Mouse (Mus musculus) erythroblast, embryonic 14.5 days (primary cell): Measurements from ENCODE around the gene Dnajc25. TPM values are rescaled to one million over a fixed set of nuclear protein-coding genes. Genes with fewer than 3 reads are reported as not detected.

Experiments
- H3K27me3 ChIP-seq: 2 replicates; pipeline ENCODE4 v1.6.1; 2012; ENCODE audit warnings: inconsistent platforms; ENCODE audit not compliant: control insufficient read depth
- H3K36me3 ChIP-seq: 2 replicates; pipeline ENCODE4 v1.6.1; 2012; ENCODE audit warnings: mild to moderate bottlenecking, inconsistent platforms; ENCODE audit not compliant: control insufficient read depth
- H3K4me1 ChIP-seq: 2 replicates; pipeline ENCODE4 v1.6.1; 2012; ENCODE audit warnings: inconsistent platforms; ENCODE audit not compliant: control insufficient read depth
- H3K4me3 ChIP-seq: replicated peaks from 2 replicates; pipeline ENCODE3; 2012; ENCODE audit warnings: moderate library complexity, mild to moderate bottlenecking, inconsistent platforms
- H3K9me3 ChIP-seq: 2 replicates; pipeline ENCODE4 v1.6.1; 2012; ENCODE audit warnings: low read length, inconsistent platforms, mixed read lengths; ENCODE audit not compliant: control insufficient read depth
- GATA1 ChIP-seq: IDR thresholded peaks from 2 replicates; pipeline ENCODE4 v1.6.1; 2012; ENCODE audit warnings: low read length, inconsistent platforms, mixed read lengths
- TAL1 ChIP-seq: IDR thresholded peaks from 3 replicates; pipeline ENCODE4 v1.6.1; 2012; ENCODE audit warnings: low read length, inconsistent platforms, mixed read lengths
- polyA plus RNA-seq: library from polyadenylated mRNA; stranded (reverse); fragments of >175 nt; gene quantifications from 2 replicates; pipeline ENCODE4 v1.2.3, GENCODE M21; 2012

Gene Dnajc25
- polyA plus RNA-seq, 1 experiment = 0.32 TPM

DNA sequence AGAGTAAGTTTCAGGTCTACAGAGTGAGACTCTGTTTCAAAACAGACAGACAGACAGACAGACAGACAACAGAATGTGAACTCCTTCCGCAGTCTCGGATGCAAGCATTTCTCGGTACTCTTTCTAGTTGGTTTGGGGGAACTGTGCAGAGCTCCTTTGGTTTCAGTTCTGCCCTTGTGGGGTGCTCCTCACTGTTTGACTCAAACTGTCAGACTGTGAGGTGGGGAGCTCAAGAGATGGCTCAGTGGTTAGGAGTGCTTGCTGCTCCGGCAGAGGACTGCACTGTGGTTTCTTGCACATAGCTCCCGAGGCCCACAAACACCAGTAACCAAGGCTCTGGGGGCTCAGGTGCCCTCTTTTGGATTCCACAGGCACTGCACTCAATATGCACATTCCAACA, 48.2 kb downstream of the Dnajc25 start:
- H3K36me3 ChIP-seq = peaks cover 5% of the 10 kb centered on the region
- H3K9me3 ChIP-seq = no peaks in the 10 kb centered on the region
- no peaks in the 10 kb centered on the region for H3K4me1 ChIP-seq
- no peak overlapping the region for H3K4me3 ChIP-seq
- TF ChIP-seq TAL1 (no peak), GATA1 (no peak)
- H3K27me3 ChIP-seq = no peaks in the 10 kb centered on the region

DNA sequence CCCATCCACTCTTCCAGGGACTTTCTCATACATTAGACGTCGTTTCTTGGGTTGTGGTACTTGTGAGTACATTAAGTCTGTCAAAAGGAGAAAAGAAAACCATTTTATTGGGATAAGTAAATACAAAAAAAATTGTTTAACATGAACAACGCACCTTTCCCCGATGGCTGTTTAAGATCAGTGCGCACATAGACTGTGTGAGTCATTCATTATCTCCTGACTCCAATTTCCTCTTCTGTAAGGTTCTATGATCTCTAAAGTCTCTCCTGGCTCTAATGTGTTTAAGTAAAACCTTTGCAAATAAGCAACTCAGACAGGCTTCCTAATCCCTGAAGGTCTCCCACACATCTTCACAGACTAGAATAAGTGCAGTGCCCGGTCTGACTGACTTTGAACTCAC, 49.0 kb downstream of the Dnajc25 start:
- H3K36me3 ChIP-seq = peaks cover 5% of the 10 kb centered on the region
- no peaks in the 10 kb centered on the region for H3K27me3 ChIP-seq
- TF ChIP-seq TAL1 (no peak), GATA1 (no peak)
- no peaks in the 10 kb centered on the region for H3K9me3 ChIP-seq
- no peaks in the 10 kb centered on the region for H3K4me1 ChIP-seq
- H3K4me3 ChIP-seq = no peak overlapping the region

DNA sequence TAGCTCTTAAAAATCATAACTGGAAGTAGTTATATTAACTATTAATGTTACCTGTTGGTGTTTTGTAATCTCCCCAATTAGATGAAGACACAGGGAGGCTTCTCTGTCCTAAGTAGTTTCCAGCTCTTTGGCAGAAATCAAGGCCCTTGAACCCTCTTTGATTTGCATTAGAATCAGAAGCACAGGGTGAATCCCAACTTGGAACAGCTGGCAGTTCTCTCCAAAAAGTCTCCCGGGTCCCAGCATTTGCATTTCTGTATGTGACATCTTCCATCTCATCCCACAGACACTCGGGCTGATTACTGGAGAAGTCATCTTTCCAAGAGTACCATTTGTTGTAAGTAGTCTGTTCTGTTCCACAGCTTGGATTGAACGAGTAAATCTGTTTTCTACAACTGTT, 52.4 kb downstream of the Dnajc25 start:
- no peak for TF ChIP-seq TAL1
- TF ChIP-seq GATA1 = no peak
- no peaks in the 10 kb centered on the region for H3K9me3 ChIP-seq
- no peaks in the 10 kb centered on the region for H3K27me3 ChIP-seq
- no peak overlapping the region for H3K4me3 ChIP-seq
- H3K36me3 ChIP-seq = no peaks in the 10 kb centered on the region
- peaks cover 2% of the 10 kb centered on the region for H3K4me1 ChIP-seq

DNA sequence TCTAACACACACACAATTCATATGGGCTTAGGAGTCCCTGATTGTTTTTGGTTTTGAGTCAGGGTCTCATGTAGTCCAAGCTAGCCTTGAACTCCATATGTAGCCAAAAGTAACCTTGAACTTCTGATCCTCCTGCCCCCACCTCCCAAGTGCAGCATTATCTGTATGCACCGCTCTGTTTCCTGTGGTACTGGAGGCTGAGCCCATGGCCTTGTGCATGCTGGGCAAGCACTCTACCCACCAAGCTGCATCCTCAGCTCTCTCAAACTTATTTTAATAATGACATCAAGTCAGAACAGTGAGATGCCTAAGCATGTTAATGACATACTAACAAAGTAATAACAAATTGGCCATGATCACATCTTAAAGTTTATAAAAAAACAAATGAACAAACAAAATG, 56.2 kb downstream of the Dnajc25 start:
- TF ChIP-seq GATA1 (no peak), TAL1 (no peak)
- H3K36me3 ChIP-seq = no peaks in the 10 kb centered on the region
- H3K9me3 ChIP-seq = no peaks in the 10 kb centered on the region
- H3K4me3 ChIP-seq = no peak overlapping the region
- no peaks in the 10 kb centered on the region for H3K27me3 ChIP-seq
- peaks cover 2% of the 10 kb centered on the region for H3K4me1 ChIP-seq

DNA sequence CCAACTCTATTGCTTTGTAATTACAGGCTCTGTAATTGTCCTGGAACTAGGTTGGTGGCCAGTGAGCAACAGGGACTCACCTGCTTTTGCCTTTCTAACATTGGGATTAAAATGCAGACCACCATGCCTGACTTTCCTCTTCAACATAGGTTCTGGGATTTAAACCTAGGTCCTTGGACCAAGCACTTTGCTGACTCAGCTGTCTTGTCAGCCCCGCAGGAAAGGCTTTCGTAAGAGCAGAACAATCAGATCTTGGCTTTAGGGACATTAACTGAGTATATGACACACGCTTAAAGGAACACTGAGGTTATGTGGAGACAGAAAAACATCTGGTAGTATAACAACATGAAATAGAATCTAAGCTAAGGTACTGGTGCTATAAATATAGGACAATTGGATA, 63.1 kb downstream of the Dnajc25 start:
- no peaks in the 10 kb centered on the region for H3K27me3 ChIP-seq
- no peak overlapping the region for H3K4me3 ChIP-seq
- no peaks in the 10 kb centered on the region for H3K9me3 ChIP-seq
- no peaks in the 10 kb centered on the region for H3K4me1 ChIP-seq
- no peaks in the 10 kb centered on the region for H3K36me3 ChIP-seq
- TF ChIP-seq TAL1 (no peak), GATA1 (no peak)

DNA sequence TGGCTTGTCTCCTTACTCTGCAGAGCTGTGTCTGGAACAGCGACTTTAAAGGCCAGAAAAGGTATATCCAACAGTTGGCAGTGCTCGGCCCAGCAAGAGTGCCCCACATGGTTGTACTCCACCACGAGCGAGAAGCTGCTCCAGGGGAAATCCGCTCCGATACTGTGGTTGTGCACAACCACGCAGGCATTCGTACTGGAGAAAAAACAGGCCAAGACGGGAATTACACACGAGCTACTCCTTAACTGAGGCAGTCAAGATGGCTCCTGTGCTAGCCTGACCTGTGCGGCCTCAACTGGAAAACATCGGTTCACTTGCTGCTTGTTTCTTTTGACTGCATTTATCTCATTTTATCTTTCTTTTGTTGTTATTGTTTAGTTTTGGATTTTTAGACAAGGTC, 67.7 kb downstream of the Dnajc25 start:
- TF ChIP-seq TAL1 = no peak
- no peak for TF ChIP-seq GATA1

DNA sequence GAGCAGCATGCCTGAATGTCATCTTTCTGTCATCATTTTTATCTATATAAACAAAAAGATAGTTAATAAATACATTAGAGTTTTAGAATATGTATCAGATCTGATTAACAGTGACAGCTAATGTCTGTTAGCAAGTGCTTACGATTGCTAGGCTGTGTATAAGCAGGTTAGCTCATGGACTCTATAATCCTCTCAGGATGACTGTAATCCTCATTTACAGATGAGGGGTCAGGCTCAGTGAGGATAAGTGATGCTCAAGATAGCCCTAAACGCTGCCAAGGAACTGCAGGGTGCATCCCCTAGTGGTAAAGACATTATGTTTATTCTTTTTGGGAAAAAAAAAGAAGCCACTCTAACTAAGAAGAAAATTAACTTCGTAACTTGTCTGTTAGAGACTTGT, 74.4 kb downstream of the Dnajc25 start:
- H3K4me1 ChIP-seq = no peaks in the 10 kb centered on the region
- H3K36me3 ChIP-seq = no peaks in the 10 kb centered on the region
- no peaks in the 10 kb centered on the region for H3K9me3 ChIP-seq
- no peak overlapping the region for H3K4me3 ChIP-seq
- TF ChIP-seq TAL1 (no peak), GATA1 (no peak)
- no peaks in the 10 kb centered on the region for H3K27me3 ChIP-seq

More for the DNA sequence above, 67.7 kb downstream of the Dnajc25 start:
- Histone ChIP-seq H3K36me3 (no peaks in the 10 kb centered on the region), H3K4me3 (no peak overlapping the region), H3K4me1 (no peaks in the 10 kb centered on the region), H3K9me3 (no peaks in the 10 kb centered on the region), H3K27me3 (no peaks in the 10 kb centered on the region)

Other genes with a start within 250 kb of the Dnajc25 start
- gene Olfr267, start 207.3 kb upstream of the Dnajc25 start, polyA plus RNA-seq = 0.01 TPM in 1 of 2 replicates, not detected in the other
- gene Ecpas, start 82.3 kb upstream of the Dnajc25 start, polyA plus RNA-seq = 0.18 and 0.51 TPM in 2 replicates
- not detected in 2 replicates for gene Zkscan16, start 51.4 kb upstream of the Dnajc25 start, polyA plus RNA-seq
- 0.04 and 0.10 TPM in 2 replicates for gene Ptgr1, start 7.9 kb upstream of the Dnajc25 start, polyA plus RNA-seq
- gene Gm20503, start 8.1 kb downstream of the Dnajc25 start, polyA plus RNA-seq = 0.41 TPM in 1 of 2 replicates, not detected in the other
- gene Gng10, start 40.0 kb downstream of the Dnajc25 start, polyA plus RNA-seq = 0.38 and 0.59 TPM in 2 replicates
- gene AI481877, start 143.9 kb downstream of the Dnajc25 start, polyA plus RNA-seq = not detected in 2 replicates
- gene Ugcg, start 194.2 kb downstream of the Dnajc25 start, polyA plus RNA-seq = 0.32 and 0.57 TPM in 2 replicates